Mouse (Mus musculus) G1E (cell line): ENCODE measurements at regions not wholly inside any gene's neighbourhood (a gene's known extent, or its start where the extent isn't known, plus 50 kb on each side); places are given as distances from the start of the nearest gene placed in this dataset.

ENCODE experiments used
- CTCF ChIP-seq: IDR thresholded peaks from 2 replicates; pipeline ENCODE4 v1.5.1; 2012; ENCODE audit warnings: low read depth, low read length, inconsistent platforms, mixed read lengths
- GATA1 ChIP-seq: IDR thresholded peaks from 2 replicates; pipeline ENCODE4 v1.6.1; 2012; ENCODE audit warnings: borderline replicate concordance, low read length, inconsistent platforms, mixed read lengths
- POLR2AphosphoS5 ChIP-seq: IDR thresholded peaks from 2 replicates; pipeline ENCODE4 v1.6.1; 2012; ENCODE audit warnings: low read depth, low read length, inconsistent platforms; ENCODE audit not compliant: insufficient replicate concordance
- TAL1 ChIP-seq: conservative IDR thresholded peaks from 2 replicates; pipeline ENCODE4 v1.6.1; 2012; ENCODE audit warnings: low read depth, low read length, inconsistent platforms, mixed read lengths

DNA sequence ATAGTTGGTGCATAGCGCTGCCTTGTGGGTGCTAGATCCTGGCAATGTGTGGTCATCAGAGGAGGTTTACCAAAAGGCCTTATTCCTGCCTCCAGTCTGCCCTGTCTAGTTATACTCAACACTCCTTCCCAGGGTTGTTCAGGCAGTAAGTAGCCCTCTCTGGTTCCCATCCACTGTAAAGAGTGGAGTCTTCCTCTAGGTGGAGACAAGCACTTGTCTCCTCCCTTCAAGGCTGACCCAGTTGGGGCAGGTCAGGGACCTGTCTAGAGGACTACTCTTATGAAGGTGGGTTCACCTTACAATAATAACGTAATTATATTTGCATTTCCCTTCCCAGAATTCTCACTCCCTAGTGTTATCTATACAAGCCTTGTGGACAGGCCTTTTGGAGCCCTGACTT lies 88.9 kb downstream of the Eif4e start:
- TF ChIP-seq CTCF: no peak
- TF ChIP-seq GATA1: no peak
- no peak for TF ChIP-seq TAL1
- no peak for TF ChIP-seq POLR2AphosphoS5
